Mouse (Mus musculus): Measurements from ENCODE around the gene Mrpl43.

GRCm38 (mm10) chr19:45030111-45030510, 23.9 kb upstream of the Mrpl43 start:
- TF ChIP-seq CTCF (IDR thresholded peaks at IDR 0.05; ENCODE audit: control insufficient read depth, insufficient read depth, insufficient replicate concordance, low read depth, low read length) (peak; percentile 91), POLR2A (IDR thresholded peaks at IDR 0.05; ENCODE audit: control insufficient read depth, low read depth, low read length) (no peak)
